Mouse (Mus musculus) neural tube, embryonic 11.5 days (tissue): ENCODE data around the gene Wwp2. TPM values are rescaled to one million over a fixed set of nuclear protein-coding genes. Genes with fewer than 3 reads are reported as not detected.
"Not testable (repeated sequence)": the region's sequence is repeated elsewhere in the genome, so short reads cannot be mapped to it uniquely, and the experiment has no call there.

Experiments
- ATAC-seq: fragments of 200-750 bp; cut with Nextera tagmentation; 2 replicates; pipeline ENCODE4 v1.8.0; 2017; ENCODE audit warnings: moderate number of reproducible peaks, mild to moderate bottlenecking, moderate TSS enrichment, moderate library complexity; ENCODE audit not compliant: insufficient read depth, low FRiP score, low TSS enrichment
- DNase-seq: peaks from one replicate; pipeline ENCODE4 v3.0.0-alpha.2; 2015; ENCODE audit warnings: low spot score
- H3K27ac ChIP-seq: fragments of 300-500 bp; sonication (generic); 2 replicates; pipeline ENCODE4 v1.5.1; 2014; ENCODE audit warnings: low read depth, mild to moderate bottlenecking, low read length
- H3K27me3 ChIP-seq: fragments of 300-500 bp; sonication (generic); 2 replicates; pipeline ENCODE4 v1.6.1; 2014; ENCODE audit warnings: mild to moderate bottlenecking, low read length, mixed read lengths; ENCODE audit not compliant: control insufficient read depth, insufficient read depth
- H3K36me3 ChIP-seq: fragments of 300-500 bp; sonication (generic); 2 replicates; pipeline ENCODE4 v1.6.1; 2014; ENCODE audit warnings: mild to moderate bottlenecking, low read length, moderate library complexity, mixed read lengths; ENCODE audit not compliant: control insufficient read depth, insufficient read depth
- H3K4me1 ChIP-seq: fragments of 300-500 bp; sonication (generic); 2 replicates; pipeline ENCODE4 v1.6.1; 2014; ENCODE audit warnings: low read length, mixed read lengths; ENCODE audit not compliant: control insufficient read depth, insufficient read depth
- H3K4me2 ChIP-seq: fragments of 300-500 bp; sonication (generic); 2 replicates; pipeline ENCODE4 v1.6.1; 2014; ENCODE audit warnings: low read depth, mild to moderate bottlenecking, moderate library complexity
- H3K4me3 ChIP-seq: fragments of 300-500 bp; sonication (generic); 2 replicates; pipeline ENCODE4 v1.5.1; 2014; ENCODE audit warnings: low read depth, low read length
- H3K9ac ChIP-seq: fragments of 300-500 bp; sonication (generic); 2 replicates; pipeline ENCODE4 v1.6.1; 2014; ENCODE audit warnings: mild to moderate bottlenecking, low read length
- H3K9me3 ChIP-seq: fragments of 300-500 bp; sonication (generic); 2 replicates; pipeline ENCODE4 v1.6.1; 2016; ENCODE audit warnings: low read length; ENCODE audit not compliant: control insufficient read depth
- WGBS: fragments of 180-500 bp; shearing (Covaris S2); extraction: QIAGEN DNeasy Blood & Tissue Kit; methylation state at CpG from one replicate; pipeline ENCODE4 v1.1.7; 2014; 5-methylcytosine and 5-hydroxymethylcytosine counted together
- polyA plus RNA-seq: library from polyadenylated mRNA; unstranded; fragments of >200 nt; fragmentation: Nextera tagmentation; extraction: Ambion mirVana; gene quantifications from 2 replicates; pipeline ENCODE4 v1.2.1, GENCODE M21; 2014

Gene Wwp2
- polyA plus RNA-seq, 1 experiment from 2014 or later = 70.6 TPM

- 77% methylated on average over 3 of the region's 3 CpGs for WGBS
- DNase-seq (no peak), ATAC-seq (no peak)
- Histone ChIP-seq H3K27me3 (no peaks in the 10 kb centered on the region), H3K9me3 (no peaks in the 10 kb centered on the region), H3K4me2 (no peak overlapping the region), H3K4me3 (no peak overlapping the region), H3K36me3 (no peaks in the 10 kb centered on the region), H3K9ac (no peak overlapping the region), H3K27ac (no peak overlapping the region), H3K4me1 (no peaks in the 10 kb centered on the region)
These were observed 39.4 kb downstream of the Wwp2 start for GRCm38 (mm10) chr8:107475613-107476012.

- H3K9me3 ChIP-seq, H3K4me2 ChIP-seq, H3K4me1 ChIP-seq, ATAC-seq, H3K9ac ChIP-seq, H3K27ac ChIP-seq, DNase-seq, H3K27me3 ChIP-seq, H3K36me3 ChIP-seq, H3K4me3 ChIP-seq: not testable (repeated sequence)
- 90% methylated on average over 7 of the region's 7 CpGs for WGBS
These were observed 40.6 kb downstream of the Wwp2 start for GRCm38 (mm10) chr8:107476786-107477185.

GRCm38 (mm10) chr8:107478728-107479127 lies 42.6 kb downstream of the Wwp2 start:
- ATAC-seq (no peak), DNase-seq (no peak)
- H3K4me3 ChIP-seq = no peak overlapping the region
- 86% methylated on average over 6 of the region's 6 CpGs for WGBS
- H3K4me1 ChIP-seq = no peaks in the 10 kb centered on the region
- H3K4me2 ChIP-seq = no peak overlapping the region
- no peaks in the 10 kb centered on the region; the same call in 1 of the 2 replicates for H3K36me3 ChIP-seq
- H3K27ac ChIP-seq = no peak overlapping the region
- H3K27me3 ChIP-seq = no peaks in the 10 kb centered on the region
- no peak overlapping the region for H3K9ac ChIP-seq
- H3K9me3 ChIP-seq = no peaks in the 10 kb centered on the region

- DNase-seq = no peak
These were observed 44.3 kb downstream of the Wwp2 start for GRCm38 (mm10) chr8:107480436-107480835.

GRCm38 (mm10) chr8:107483250-107483649 lies 47.1 kb downstream of the Wwp2 start:
- DNase-seq = no peak
- Histone ChIP-seq H3K9me3 (no peaks in the 10 kb centered on the region), H3K4me3 (no peak overlapping the region), H3K36me3 (no peaks in the 10 kb centered on the region; the same call in 1 of the 2 replicates), H3K4me2 (no peak overlapping the region), H3K27ac (no peak overlapping the region), H3K27me3 (no peaks in the 10 kb centered on the region), H3K4me1 (no peaks in the 10 kb centered on the region), H3K9ac (no peak overlapping the region)
- WGBS = 85% methylated on average over 8 of the region's 8 CpGs
- no peak for ATAC-seq

More at GRCm38 (mm10) chr8:107480436-107480835, 44.3 kb downstream of the Wwp2 start:
- H3K9me3 ChIP-seq = no peaks in the 10 kb centered on the region
- H3K4me2 ChIP-seq = no peak overlapping the region
- H3K27me3 ChIP-seq = no peaks in the 10 kb centered on the region
- H3K9ac ChIP-seq = no peak overlapping the region
- H3K27ac ChIP-seq = no peak overlapping the region
- H3K36me3 ChIP-seq = no peaks in the 10 kb centered on the region; the same call in 1 of the 2 replicates
- no peaks in the 10 kb centered on the region for H3K4me1 ChIP-seq
- no peak for ATAC-seq
- H3K4me3 ChIP-seq = no peak overlapping the region
- 95% methylated on average over 4 of the region's 4 CpGs for WGBS

GRCm38 (mm10) chr8:107484956-107485355 lies 48.8 kb downstream of the Wwp2 start:
- DNase-seq = no peak
- no peaks in the 10 kb centered on the region for H3K9me3 ChIP-seq
- no peaks in the 10 kb centered on the region; the same call in 1 of the 2 replicates for H3K36me3 ChIP-seq
- no peak overlapping the region for H3K27ac ChIP-seq
- H3K4me2 ChIP-seq = no peak overlapping the region
- no peaks in the 10 kb centered on the region for H3K27me3 ChIP-seq
- H3K4me1 ChIP-seq = no peaks in the 10 kb centered on the region
- H3K9ac ChIP-seq = no peak overlapping the region
- no peak overlapping the region for H3K4me3 ChIP-seq
- ATAC-seq = no peak

- no peaks in the 10 kb centered on the region for H3K27me3 ChIP-seq
- H3K9me3 ChIP-seq = no peaks in the 10 kb centered on the region
- WGBS = 87% methylated on average over 4 of the region's 4 CpGs
- no peak for ATAC-seq
- no peak overlapping the region for H3K9ac ChIP-seq
- H3K4me2 ChIP-seq = no peak overlapping the region
- H3K27ac ChIP-seq = no peak overlapping the region
- DNase-seq = no peak
- no peak overlapping the region for H3K4me3 ChIP-seq
- H3K4me1 ChIP-seq = no peaks in the 10 kb centered on the region
- no peaks in the 10 kb centered on the region; the same call in 1 of the 2 replicates for H3K36me3 ChIP-seq
These were observed 52.4 kb downstream of the Wwp2 start for GRCm38 (mm10) chr8:107488551-107488950.

GRCm38 (mm10) chr8:107489086-107489485 lies 52.9 kb downstream of the Wwp2 start:
- Histone ChIP-seq H3K27ac (no peak overlapping the region; the same call in 1 of the 2 replicates), H3K27me3 (no peaks in the 10 kb centered on the region), H3K4me3 (no peak overlapping the region), H3K9me3 (no peaks in the 10 kb centered on the region), H3K4me1 (no peaks in the 10 kb centered on the region), H3K9ac (no peak overlapping the region), H3K36me3 (no peaks in the 10 kb centered on the region), H3K4me2 (no peak overlapping the region)
- ATAC-seq = no peak
- 88% methylated on average over 4 of the region's 4 CpGs for WGBS
- no peak for DNase-seq

GRCm38 (mm10) chr8:107489921-107490320 lies 53.8 kb downstream of the Wwp2 start:
- DNase-seq = no peak
- Histone ChIP-seq H3K9ac (no peak overlapping the region), H3K36me3 (no peaks in the 10 kb centered on the region), H3K9me3 (no peaks in the 10 kb centered on the region), H3K4me2 (no peak overlapping the region), H3K27ac (no peak overlapping the region), H3K4me3 (no peak overlapping the region), H3K4me1 (no peaks in the 10 kb centered on the region), H3K27me3 (no peaks in the 10 kb centered on the region)
- WGBS = 25% methylated on average over 5 of the region's 5 CpGs
- ATAC-seq = no peak
